In the genomic region with DNA sequence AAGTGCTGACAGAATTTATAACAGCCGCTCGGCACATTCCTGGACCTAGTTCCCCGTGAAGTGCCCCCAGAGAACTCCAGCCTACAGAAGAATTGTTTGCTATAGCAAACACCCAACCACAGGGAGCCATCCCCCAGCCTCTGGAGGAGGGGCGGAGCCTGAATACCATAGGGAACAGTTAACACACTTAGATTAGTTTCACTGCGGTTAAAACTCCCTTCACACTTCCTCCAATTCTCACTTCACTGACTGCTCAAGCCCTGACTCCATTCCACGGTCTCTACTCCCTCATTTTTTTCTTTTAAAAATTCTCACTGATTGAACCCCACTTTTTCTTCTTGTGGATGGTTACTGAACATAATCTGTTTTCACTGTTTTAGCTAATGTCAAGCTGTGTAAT, we compare ENCODE assay signal across 8 mouse cellular contexts. TPM values are rescaled to one million over a fixed set of nuclear protein-coding genes. Genes with fewer than 3 reads are reported as not detected.
DNase-seq lines count a peak whose midpoint lies in the region; ATAC-seq and TF ChIP-seq lines count a peak whose summit lies in the region.

No protein-coding gene starts in this region.

- H3K79me2 ChIP-seq in macrophage (ENCODE audit: inconsistent target): no peaks in the 10 kb centered on the region

- no peak overlapping the region for H3K4me3 ChIP-seq in intestine, postnatal 0 days (ENCODE audit: low read depth, low read length)
- no peak overlapping the region for H3K4me3 ChIP-seq in macrophage (ENCODE audit: inconsistent target)
- no peak overlapping the region for H3K4me3 ChIP-seq in forebrain, embryonic 12.5 days (replicated peaks)

- no peak overlapping the region for H3K9ac ChIP-seq in intestine, postnatal 0 days (ENCODE audit: low read depth, low read length)
- no peak overlapping the region for H3K9ac ChIP-seq in forebrain, embryonic 12.5 days

- peak; percentile 47 for DNase-seq in A20 (ENCODE audit: low read depth, low spot score)
- peak; percentile 57 for DNase-seq in R1 (ENCODE audit: low read depth, low spot score)
- DNase-seq in left cerebral cortex, postnatal 14 days (ENCODE audit: low spot score in 2 of 2): no peak
- no peak for DNase-seq in adrenal gland, adult 8-10 months
- DNase-seq in left cerebral cortex, postnatal 36 days (ENCODE audit: low spot score in 2 of 2): no peak

- H3K27ac ChIP-seq in intestine, postnatal 0 days (ENCODE audit: low read depth, low read length): no peak overlapping the region
- H3K27ac ChIP-seq in macrophage: peak overlapping the region; percentile 17; the same call in 1 of the 2 replicates
- no peak overlapping the region for H3K27ac ChIP-seq in forebrain, embryonic 12.5 days

- TF ChIP-seq CTCF in intestine, postnatal 0 days (IDR thresholded peaks at IDR 0.05; ENCODE audit: low read depth): no peak

- 0 out of 2 replicates have a peak overlapping the region, but pooled peaks have one; percentile 18 for H3K4me2 ChIP-seq in intestine, postnatal 0 days (replicated peaks; ENCODE audit: low read depth)
- H3K4me2 ChIP-seq in forebrain, embryonic 12.5 days: no peak overlapping the region

- H3K4me1 ChIP-seq in intestine, postnatal 0 days (replicated peaks; ENCODE audit: control insufficient read depth, insufficient read depth, low read length): peaks cover 15% of the 10 kb centered on the region
- H3K4me1 ChIP-seq in forebrain, embryonic 12.5 days: peaks cover 14% of the 10 kb centered on the region

- WGBS in intestine, postnatal 0 days: 8% methylated on average over 6 of the region's 6 CpGs
- 5% methylated on average over 6 of the region's 6 CpGs for WGBS in macrophage (ENCODE audit: missing documents)
- 33% methylated on average over 6 of the region's 6 CpGs for WGBS in forebrain, embryonic 12.5 days

- H3K36me3 ChIP-seq in intestine, postnatal 0 days (ENCODE audit: control insufficient read depth, insufficient read depth): no peaks in the 10 kb centered on the region
- H3K36me3 ChIP-seq in macrophage (ENCODE audit: inconsistent target): no peaks in the 10 kb centered on the region
- H3K36me3 ChIP-seq in forebrain, embryonic 12.5 days (replicated peaks): no peaks in the 10 kb centered on the region; the same call in 1 of the 2 replicates

- no peaks in the 10 kb centered on the region for H3K9me3 ChIP-seq in intestine, postnatal 0 days (ENCODE audit: control insufficient read depth)
- no peaks in the 10 kb centered on the region for H3K9me3 ChIP-seq in forebrain, embryonic 12.5 days

- H3K27me3 ChIP-seq in intestine, postnatal 0 days (replicated peaks; ENCODE audit: control insufficient read depth, insufficient read depth, low read length): no peaks in the 10 kb centered on the region
- no peaks in the 10 kb centered on the region for H3K27me3 ChIP-seq in forebrain, embryonic 12.5 days

- no peak for ATAC-seq in intestine, postnatal 0 days
- ATAC-seq in forebrain, embryonic 12.5 days (ENCODE audit: low FRiP score): no peak

- intact Hi-C loops in left cerebral cortex, postnatal 14 days (cut with DNase I): no loop called here
- intact Hi-C loops in left cerebral cortex, postnatal 36 days (cut with DNase I): no loop called here

RNA-seq across cellular contexts. Expression of gene Stn1, which starts 1.5 kb away (rescaled TPM):
- 11.4 and 14.9 TPM in 2 replicates for polyA plus RNA-seq in intestine, postnatal 0 days (2015; fragmentation: Nextera tagmentation; extraction: Ambion mirVana)
- 10 to 100 TPM in 25 of 26 experiments, 1 to 10 TPM in 1; 7.3 to 45.3 (median 21.4) TPM for total RNA-seq in macrophage (2018; cell fraction: chromatin; rRNA removed)
- total RNA-seq in macrophage (2018; cell fraction: cytosol; rRNA removed): 10 to 100 TPM in 25 of 26 experiments, 1 to 10 TPM in 1; 9.8 to 18.2 (median 15.1) TPM
- total RNA-seq in macrophage (2018; cell fraction: nucleus; rRNA removed): 10 to 100 TPM in 24 of 26 experiments, 1 to 10 TPM in 2; 5.8 to 45.3 (median 18.7) TPM
- polyA plus RNA-seq in macrophage (2018): 11.7 to 18.7 TPM (median 18.2 TPM) in 3 replicates
- polyA plus RNA-seq in forebrain, embryonic 12.5 days (2016; fragmentation: Nextera tagmentation; extraction: Ambion mirVana): 37.2 and 45.3 TPM in 2 replicates
- total RNA-seq in left cerebral cortex, postnatal 14 days (2021): 10 to 100 TPM; 28.5 to 29.9 TPM
- 10 to 100 TPM; 10.3 to 15.5 (median 13.8) TPM for total RNA-seq in adrenal gland, adult 8-10 months (2022)
- 10 to 100 TPM; 23.9 to 30.8 TPM for total RNA-seq in left cerebral cortex, postnatal 36 days (2021)

RNA-seq across cellular contexts. Expression of gene Slk, which starts 40.7 kb away (rescaled TPM):
- polyA plus RNA-seq in intestine, postnatal 0 days (2015; fragmentation: Nextera tagmentation; extraction: Ambion mirVana): 8.8 and 10.0 TPM in 2 replicates
- total RNA-seq in macrophage (2018; cell fraction: chromatin; rRNA removed): 100 to 1,000 TPM in 23 of 26 experiments, 10 to 100 TPM in 3; 78.1 to 293 (median 171) TPM
- total RNA-seq in macrophage (2018; cell fraction: cytosol; rRNA removed): 10 to 100 TPM; 25.1 to 61.3 (median 41.7) TPM
- 100 to 1,000 TPM in 13 of 26 experiments, 10 to 100 TPM in 13; 46.3 to 201 (median 102) TPM for total RNA-seq in macrophage (2018; cell fraction: nucleus; rRNA removed)
- polyA plus RNA-seq in macrophage (2018): 32.8 to 42.9 TPM (median 42.0 TPM) in 3 replicates
- 10.1 and 12.1 TPM in 2 replicates for polyA plus RNA-seq in forebrain, embryonic 12.5 days (2016; fragmentation: Nextera tagmentation; extraction: Ambion mirVana)
- 10 to 100 TPM; 44.4 to 47.0 TPM for total RNA-seq in left cerebral cortex, postnatal 14 days (2021)
- 10 to 100 TPM; 34.0 to 49.4 (median 39.6) TPM for total RNA-seq in adrenal gland, adult 8-10 months (2022)
- total RNA-seq in left cerebral cortex, postnatal 36 days (2021): 10 to 100 TPM; 53.4 to 61.2 TPM

Comparison
In these comparisons a context has a peak if more than half of its experiments do, and no peak if none do; other contexts are left out.
1. DNase-seq: peak in A20 (single experiment) and R1 (single experiment); none in left cerebral cortex, postnatal 14 days (0 of 2), adrenal gland, adult 8-10 months (single experiment) and left cerebral cortex, postnatal 36 days (0 of 2).